Mouse (Mus musculus) cerebellum, postnatal 36 days (tissue): ENCODE data around the gene Tmem184a.

ENCODE experiments used
- DNase-seq, 2 experiments: peaks; one replicate each; pipeline ENCODE4 v3.0.0; 2021 to 2022; ENCODE audit warnings: mixed read lengths in 2 of 2

The Tmem184a gene

GRCm38 (mm10) chr5:139792159-139792775 is 27.4 kb downstream of the Tmem184a start:
- no peak for DNase-seq

- DNase-seq, result peak; percentile 77 to 85
These were observed 28.2 kb downstream of the Tmem184a start, which contains the start of gene Mafk for GRCm38 (mm10) chr5:139791227-139792158. Gene Mafk (plus strand): TSS chr5:139791513.

GRCm38 (mm10) chr5:139789466-139789865 is 30.3 kb downstream of the Tmem184a start:
- DNase-seq, result no peak

GRCm38 (mm10) chr5:139781406-139781805 is 38.3 kb downstream of the Tmem184a start:
- no peak for DNase-seq

- DNase-seq, result no peak
These were observed 42.8 kb downstream of the Tmem184a start for GRCm38 (mm10) chr5:139776966-139777365.

- peak; percentile 98 for DNase-seq
These were observed 44.3 kb downstream of the Tmem184a start, which contains the start of gene Ints1 for GRCm38 (mm10) chr5:139775216-139775926. Gene Ints1 (minus strand): TSS chr5:139775674.

- DNase-seq, result no peak
These were observed 51.5 kb downstream of the Tmem184a start for GRCm38 (mm10) chr5:139768216-139768615.

- DNase-seq, result no peak
These were observed 55.4 kb downstream of the Tmem184a start for GRCm38 (mm10) chr5:139764296-139764695.

GRCm38 (mm10) chr5:139758096-139758495 is 61.6 kb downstream of the Tmem184a start:
- DNase-seq, result no peak

GRCm38 (mm10) chr5:139756586-139756985 is 63.1 kb downstream of the Tmem184a start:
- no peak for DNase-seq

GRCm38 (mm10) chr5:139756135-139756534 is 63.6 kb downstream of the Tmem184a start:
- no peak for DNase-seq

GRCm38 (mm10) chr5:139754753-139755152 is 65.0 kb downstream of the Tmem184a start:
- DNase-seq, result peak; percentile 64 to 74
